Mouse (Mus musculus) CH12.LX (cell line): Measurements from ENCODE around the gene Vamp2. TPM values are rescaled to one million over a fixed set of nuclear protein-coding genes. Genes with fewer than 3 reads are reported as not detected.
A peak's percentile ranks its signal among the peaks of the same experiment; 100 is the strongest.

Source experiments
- DNase-seq: peaks from one replicate; pipeline ENCODE4 v3.0.0-alpha.2; 2013; ENCODE audit errors: extremely low read depth
- H3K27ac ChIP-seq: 2 replicates; pipeline ENCODE4 v1.5.1; 2012; ENCODE audit warnings: low read depth, mild to moderate bottlenecking, control low read depth, moderate library complexity; ENCODE audit not compliant: insufficient read depth
- H3K27me3 ChIP-seq: replicated peaks from 2 replicates; pipeline ENCODE3; 2012; ENCODE audit warnings: inconsistent platforms
- H3K36me3 ChIP-seq, 2 experiments: replicated peaks in 1 of 2; 2 replicates each; pipeline versions ENCODE3 to v1.6.1; 2012; ENCODE audit warnings: inconsistent platforms in 1 of 2, low read length in 1 of 2, mild to moderate bottlenecking in 1 of 2, mixed read lengths in 1 of 2, moderate library complexity in 1 of 2; ENCODE audit not compliant: control insufficient read depth in 1 of 2, insufficient read depth in 1 of 2
- H3K4me1 ChIP-seq, 2 experiments: 2 replicates each; pipeline ENCODE4 v1.6.1; 2012; ENCODE audit warnings: inconsistent platforms in 1 of 2, moderate library complexity in 1 of 2; ENCODE audit not compliant: insufficient read depth in 2 of 2, control insufficient read depth in 1 of 2
- H3K4me2 ChIP-seq: 2 replicates; pipeline ENCODE4 v1.6.1; 2012; ENCODE audit warnings: low read depth, mild to moderate bottlenecking, control low read depth; ENCODE audit not compliant: poor library complexity, insufficient read depth, severe bottlenecking
- H3K4me3 ChIP-seq, 3 experiments: fragments of 150-350 bp in 1 of 3; sonication (generic) in 1 of 3; replicated peaks in 1 of 3; 2 replicates each; pipeline versions ENCODE3 to v1.5.1; 2011 to 2012; ENCODE audit warnings: low read depth in 2 of 3, low read length in 2 of 3, mild to moderate bottlenecking in 2 of 3, moderate library complexity in 2 of 3, control low read depth in 1 of 3, improper control_type of control experiment in 1 of 3, inconsistent platforms in 1 of 3, mixed read lengths in 1 of 3; ENCODE audit not compliant: poor library complexity in 1 of 3
- H3K79me2 ChIP-seq: replicated peaks from 2 replicates; pipeline ENCODE4 v1.6.1; 2012; ENCODE audit warnings: mild to moderate bottlenecking, moderate library complexity; ENCODE audit not compliant: control insufficient read depth, poor library complexity, insufficient read depth, severe bottlenecking; ENCODE audit errors: extremely low read depth
- H3K9ac ChIP-seq: 2 replicates; pipeline ENCODE4 v1.6.1; 2012; ENCODE audit warnings: low read depth, mild to moderate bottlenecking, control low read depth, moderate library complexity; ENCODE audit not compliant: insufficient read depth
- H3K9me3 ChIP-seq: replicated peaks from 2 replicates; pipeline ENCODE3; 2012; ENCODE audit warnings: low read length, inconsistent platforms, mixed read lengths
- BHLHE40 ChIP-seq: IDR thresholded peaks from 2 replicates; pipeline ENCODE4 v1.6.1; 2011; ENCODE audit warnings: mild to moderate bottlenecking, low read depth, low read length, improper control_type of control experiment
- CHD1 ChIP-seq: IDR thresholded peaks from 2 replicates; pipeline ENCODE4 v1.6.1; 2012; ENCODE audit warnings: low read depth, low read length, improper control_type of control experiment, inconsistent platforms
- CHD2 ChIP-seq: IDR thresholded peaks from 2 replicates; pipeline ENCODE4 v1.6.1; 2011; ENCODE audit warnings: low read length, improper control_type of control experiment
- CTCF ChIP-seq, 2 experiments: IDR thresholded peaks in 1 of 2; conservative IDR thresholded peaks in 1 of 2; 2 replicates each; pipeline ENCODE4 v1.5.1; 2011 to 2012; ENCODE audit warnings: low read depth in 2 of 2, low read length in 2 of 2, improper control_type of control experiment in 1 of 2, inconsistent platforms in 1 of 2, mild to moderate bottlenecking in 1 of 2, moderate library complexity in 1 of 2
- E2F4 ChIP-seq: IDR thresholded peaks from 2 replicates; pipeline ENCODE4 v1.6.1; 2011; ENCODE audit warnings: low read depth, low read length, improper control_type of control experiment; ENCODE audit not compliant: insufficient replicate concordance
- ELF1 ChIP-seq: IDR thresholded peaks from 2 replicates; pipeline ENCODE4 v1.6.1; 2014; ENCODE audit warnings: low read depth, mild to moderate bottlenecking, inconsistent platforms, low read length, improper control_type of control experiment
- EP300 ChIP-seq: IDR thresholded peaks from 2 replicates; pipeline ENCODE4 v1.6.1; 2011; ENCODE audit warnings: low read length, improper control_type of control experiment
- ETS1 ChIP-seq: conservative IDR thresholded peaks from 2 replicates; pipeline ENCODE4 v1.6.1; 2012; ENCODE audit warnings: low read depth, mild to moderate bottlenecking, inconsistent platforms, low read length, improper control_type of control experiment, moderate library complexity
- GABPA ChIP-seq: IDR thresholded peaks from 2 replicates; pipeline ENCODE4 v1.6.1; 2012; ENCODE audit warnings: low read depth, low read length, improper control_type of control experiment, inconsistent platforms; ENCODE audit not compliant: insufficient replicate concordance
- JUN ChIP-seq: IDR thresholded peaks from 2 replicates; pipeline ENCODE4 v1.6.1; 2011; ENCODE audit warnings: low read depth, mild to moderate bottlenecking, low read length, improper control_type of control experiment, moderate library complexity; ENCODE audit not compliant: insufficient read depth
- JUND ChIP-seq: conservative IDR thresholded peaks from 2 replicates; pipeline ENCODE4 v1.6.1; 2011; ENCODE audit warnings: low read depth, low read length, improper control_type of control experiment
- KAT2A ChIP-seq: IDR thresholded peaks from 2 replicates; pipeline ENCODE4 v1.6.1; 2012; ENCODE audit warnings: low read length, improper control_type of control experiment, inconsistent platforms; ENCODE audit not compliant: insufficient replicate concordance
- MAFK ChIP-seq: IDR thresholded peaks from 2 replicates; pipeline ENCODE4 v1.6.1; 2011; ENCODE audit warnings: low read length, improper control_type of control experiment; ENCODE audit not compliant: insufficient replicate concordance
- MAX ChIP-seq: IDR thresholded peaks from 2 replicates; pipeline ENCODE4 v1.6.1; 2011; ENCODE audit warnings: low read length, improper control_type of control experiment
- MAZ ChIP-seq: IDR thresholded peaks from 2 replicates; pipeline ENCODE4 v1.6.1; 2012; ENCODE audit warnings: low read depth, mild to moderate bottlenecking, inconsistent platforms, low read length, improper control_type of control experiment, moderate library complexity
- MEF2A ChIP-seq: IDR thresholded peaks from 2 replicates; pipeline ENCODE4 v1.6.1; 2014; ENCODE audit warnings: low read depth, mild to moderate bottlenecking, inconsistent platforms, low read length, improper control_type of control experiment, borderline replicate concordance
- MXI1 ChIP-seq: IDR thresholded peaks from 2 replicates; pipeline ENCODE4 v1.6.1; 2011; ENCODE audit warnings: mild to moderate bottlenecking, low read depth, low read length, improper control_type of control experiment
- NELFE ChIP-seq: IDR thresholded peaks from 2 replicates; pipeline ENCODE4 v1.6.1; 2011; ENCODE audit warnings: low read depth, low read length, improper control_type of control experiment
- NRF1 ChIP-seq: IDR thresholded peaks from 2 replicates; pipeline ENCODE4 v1.6.1; 2014; ENCODE audit warnings: low read depth, mild to moderate bottlenecking, inconsistent platforms, low read length, improper control_type of control experiment, moderate library complexity
- PAX5 ChIP-seq: IDR thresholded peaks from 2 replicates; pipeline ENCODE4 v1.6.1; 2012; ENCODE audit warnings: low read length, inconsistent platforms, mixed read lengths
- POLR2A ChIP-seq: IDR thresholded peaks from 2 replicates; pipeline ENCODE4 v1.6.1; 2011; ENCODE audit warnings: low read depth, mild to moderate bottlenecking, improper control_type of control experiment, low read length
- RCOR1 ChIP-seq: conservative IDR thresholded peaks from 2 replicates; pipeline ENCODE4 v1.6.1; 2012; ENCODE audit warnings: low read depth, mild to moderate bottlenecking, inconsistent platforms, low read length, improper control_type of control experiment
- SIN3A ChIP-seq: IDR thresholded peaks from 2 replicates; pipeline ENCODE4 v1.6.1; 2012; ENCODE audit warnings: low read length, improper control_type of control experiment, inconsistent platforms
- TBP ChIP-seq: conservative IDR thresholded peaks from 2 replicates; pipeline ENCODE4 v1.6.1; 2011; ENCODE audit warnings: low read depth, low read length, improper control_type of control experiment
- TCF12 ChIP-seq: IDR thresholded peaks from 2 replicates; pipeline ENCODE4 v1.6.1; 2014; ENCODE audit warnings: low read depth, mild to moderate bottlenecking, inconsistent platforms, low read length, improper control_type of control experiment
- UBTF ChIP-seq: IDR thresholded peaks from 2 replicates; pipeline ENCODE4 v1.6.1; 2012; ENCODE audit warnings: low read depth, mild to moderate bottlenecking, inconsistent platforms, low read length, improper control_type of control experiment, moderate library complexity
- USF1 ChIP-seq: IDR thresholded peaks from 2 replicates; pipeline ENCODE4 v1.6.1; 2014; ENCODE audit warnings: low read depth, mild to moderate bottlenecking, inconsistent platforms, low read length, improper control_type of control experiment
- USF2 ChIP-seq: conservative IDR thresholded peaks from 2 replicates; pipeline ENCODE4 v1.6.1; 2011; ENCODE audit warnings: low read depth, low read length, improper control_type of control experiment
- ZC3H11A ChIP-seq: IDR thresholded peaks from 2 replicates; pipeline ENCODE4 v1.6.1; 2012; ENCODE audit warnings: low read depth, mild to moderate bottlenecking, inconsistent platforms, low read length, improper control_type of control experiment
- ZKSCAN1 ChIP-seq: IDR thresholded peaks from 2 replicates; pipeline ENCODE4 v1.6.1; 2012; ENCODE audit warnings: low read depth, inconsistent platforms, low read length, improper control_type of control experiment, borderline replicate concordance
- ZMIZ1 ChIP-seq: IDR thresholded peaks from 2 replicates; pipeline ENCODE4 v1.6.1; 2012; ENCODE audit warnings: low read depth, mild to moderate bottlenecking, inconsistent platforms, low read length, improper control_type of control experiment
- dilution Hi-C: fragments of 300-500 bp; cut with MboI; formaldehyde crosslinking; loops from 2 replicates; pipeline ENCODE4 v1.14.3; 2020; ENCODE audit warnings: low sequenced_read_pairs; ENCODE audit not compliant: extremely low pct_unique_long_range_greater_than_20kb, extremely low pct_ligation_motif_present
- in situ Hi-C: fragments of 300-500 bp; cut with MboI; formaldehyde crosslinking; loops from 3 replicates; pipeline ENCODE4 v1.14.3; 2019; ENCODE audit warnings: low sequenced_read_pairs, low pct_ligation_motif_present, low pct_unique_long_range_greater_than_20kb, mixed read lengths
- polyA plus RNA-seq: library from polyadenylated mRNA; unstranded; fragments of >175 nt; gene quantifications from 2 replicates; pipeline ENCODE4 v1.2.1, GENCODE M21; 2012; ENCODE audit warnings: low read depth; ENCODE audit not compliant: insufficient read length
- total RNA-seq, 2 experiments: library from RNA; depleted of rRNA; stranded (reverse); fragments of 300-350 nt in 1 of 2; fragments of >200 nt in 1 of 2; gene quantifications; 2 replicates each; pipeline ENCODE4 v1.2.3; 2012 to 2014

Gene Vamp2
- total and polyA plus RNA-seq, 3 experiments, result 1.3 to 26.0 (median 8.2) TPM

DNA sequence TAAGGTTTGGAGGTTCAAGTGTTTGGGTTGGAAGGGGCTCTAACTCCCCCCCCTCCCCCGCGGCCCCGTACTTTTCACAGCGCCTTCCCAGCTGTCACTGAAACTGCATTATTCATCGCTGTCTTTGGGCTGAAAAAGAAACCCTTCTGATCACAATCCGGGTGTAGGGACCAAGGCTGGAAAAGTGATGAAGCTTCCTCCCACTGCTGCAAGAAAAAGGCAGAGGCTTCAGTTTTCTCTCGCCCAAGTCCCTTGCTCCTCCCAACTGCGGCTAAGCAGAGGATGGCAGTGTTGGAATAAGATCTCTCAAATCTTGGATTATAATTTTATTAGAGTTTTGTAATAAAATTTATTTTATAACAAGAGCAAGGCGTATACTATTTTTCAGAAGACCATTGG, 15.6 kb upstream of the Vamp2 start:
- no peak overlapping the region for H3K27ac ChIP-seq
- dilution Hi-C loops, result no loop called here
- H3K4me3 ChIP-seq, result peak overlapping the region; percentile 5 to 51 (median 46)

DNA sequence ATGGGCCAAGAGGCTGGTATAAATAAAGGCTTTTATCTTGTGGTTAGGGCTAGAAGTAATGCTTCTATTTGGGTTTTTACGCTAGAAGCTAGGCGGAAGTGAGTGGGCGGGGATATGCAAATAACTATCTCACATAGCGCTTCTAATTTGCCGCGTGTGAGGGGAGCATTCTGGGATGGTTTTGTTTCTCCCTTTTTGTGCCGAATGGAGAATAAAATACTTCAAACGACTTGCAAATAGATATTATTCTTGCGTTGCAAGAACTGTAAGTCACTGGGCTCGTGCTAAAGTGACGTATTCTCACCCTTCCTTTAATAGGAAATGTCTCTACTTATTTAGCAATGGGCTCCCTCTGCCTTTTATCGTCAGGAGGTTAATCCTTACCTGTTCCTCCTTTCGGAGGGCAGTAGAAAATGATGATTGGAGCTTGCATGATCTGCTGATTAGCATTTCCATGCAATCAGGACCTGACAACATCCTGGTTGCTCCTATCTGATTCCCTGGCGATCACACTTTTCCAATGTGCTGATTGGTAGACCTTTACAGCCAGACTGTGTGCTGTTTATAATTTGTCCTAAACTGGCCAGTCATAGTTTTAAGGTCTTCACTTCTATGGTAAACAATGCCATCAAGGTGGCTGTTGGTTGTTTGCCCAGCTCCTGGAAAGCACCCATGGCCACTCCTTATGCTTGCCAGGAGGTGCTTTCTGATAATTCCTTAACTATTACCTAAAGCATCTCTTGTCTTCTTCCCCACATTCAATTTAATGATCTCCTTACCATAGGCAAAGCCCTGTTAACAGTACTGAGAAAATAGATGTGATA, 15.0 kb upstream of the Vamp2 start:
- Histone ChIP-seq H3K9me3 (no peaks in the 10 kb centered on the region), H3K4me2 (peak overlapping the region; percentile 85), H3K4me3 (peak overlapping the region in 2 of 3 experiments; percentile 5 to 46), H3K9ac (peak overlapping the region; percentile 88), H3K79me2 (no peaks in the 10 kb centered on the region), H3K27ac (peak overlapping the region; percentile 59; the same call in 1 of the 2 replicates), H3K36me3 (no peaks in the 10 kb centered on the region), H3K4me1 (peaks cover 16 to 55% of the 10 kb centered on the region in 2 experiments), H3K27me3 (peaks cover 2% of the 10 kb centered on the region)
- in situ Hi-C loops (no loop called here), dilution Hi-C loops (no loop called here)
- DNase-seq, result peak; percentile 99
- peak; percentile 90 for TF ChIP-seq MXI1
- TF ChIP-seq USF1, result no peak
- peak; percentile 91 for TF ChIP-seq MAX
- TF ChIP-seq TBP, result peak; percentile 100
- no peak for TF ChIP-seq CHD1
- TF ChIP-seq CTCF (conservative IDR thresholded peaks at IDR 0.05 in 1 of 2, IDR thresholded peaks at IDR 0.05 in 1 of 2; ENCODE audit: low read depth in 2 of 2, low read length in 2 of 2), result no peak; a peak in 1 of 4 replicates
- peak; percentile 77 for TF ChIP-seq BHLHE40
- TF ChIP-seq MAZ, result peak; percentile 97; the same call in 1 of the 2 replicates
- TF ChIP-seq ZKSCAN1, result no peak; the same call in 1 of the 2 replicates
- peak; percentile 97 for TF ChIP-seq JUND
- TF ChIP-seq CHD2, result peak; percentile 89
- TF ChIP-seq GABPA, result peak; percentile 12; the same call in 1 of the 2 replicates
- TF ChIP-seq ELF1, result peak; percentile 88
- TF ChIP-seq ETS1, result peak; percentile 99
- TF ChIP-seq RCOR1, result peak; percentile 99
- TF ChIP-seq NELFE, result peak; percentile 100
- peak; percentile 91 for TF ChIP-seq MEF2A
- peak; percentile 97 for TF ChIP-seq E2F4
- peak; percentile 91 for TF ChIP-seq JUN
- TF ChIP-seq UBTF, result no peak
- no peak; the same call in 1 of the 2 replicates for TF ChIP-seq ZC3H11A
- TF ChIP-seq PAX5, result no peak
- peak; percentile 63 for TF ChIP-seq NRF1
- TF ChIP-seq KAT2A, result peak; percentile 75; the same call in 1 of the 2 replicates
- TF ChIP-seq MAFK, result peak; percentile 95
- TF ChIP-seq SIN3A, result peak; percentile 99
- TF ChIP-seq TCF12, result peak; percentile 96
- TF ChIP-seq USF2, result peak; percentile 62
- peak; percentile 100 for TF ChIP-seq ZMIZ1
- peak; percentile 64 for TF ChIP-seq EP300

More for the DNA sequence above, 15.6 kb upstream of the Vamp2 start:
- no peaks in the 10 kb centered on the region for H3K36me3 ChIP-seq
- H3K27me3 ChIP-seq, result peaks cover 3% of the 10 kb centered on the region
- peak overlapping the region; percentile 85 for H3K4me2 ChIP-seq
- in situ Hi-C loops, result no loop called here
- TF ChIP-seq POLR2A, result no peak
- peak; percentile 13; the same call in 1 of the 2 replicates for TF ChIP-seq EP300
- H3K9ac ChIP-seq, result peak overlapping the region; percentile 88
- no peaks in the 10 kb centered on the region for H3K9me3 ChIP-seq
- H3K4me1 ChIP-seq, result peaks cover 13 to 49% of the 10 kb centered on the region in 2 experiments
- H3K79me2 ChIP-seq, result no peaks in the 10 kb centered on the region
- DNase-seq, result no peak
